Mouse (Mus musculus) kidney, embryonic 14.5 days (tissue): ENCODE measurements around the gene Gm11563. TPM values are rescaled to one million over a fixed set of nuclear protein-coding genes. Genes with fewer than 3 reads are reported as not detected.
"Not testable (repeated sequence)": the region's sequence is repeated elsewhere in the genome, so short reads cannot be mapped to it uniquely, and the experiment has no call there.

Source experiments
- ATAC-seq: fragments of 200-750 bp; cut with Nextera tagmentation; 2 replicates; pipeline ENCODE4 v1.8.0; 2017; ENCODE audit warnings: moderate number of reproducible peaks, mild to moderate bottlenecking, moderate TSS enrichment, moderate library complexity; ENCODE audit not compliant: low FRiP score, low TSS enrichment
- H3K27ac ChIP-seq: fragments of 300-500 bp; sonication (generic); 2 replicates; pipeline ENCODE4 v1.5.1; 2014; ENCODE audit warnings: low read depth, mild to moderate bottlenecking, low read length, moderate library complexity, mixed read lengths
- H3K27me3 ChIP-seq: fragments of 300-500 bp; sonication (generic); 2 replicates; pipeline ENCODE4 v1.6.1; 2014; ENCODE audit warnings: mild to moderate bottlenecking, low read length; ENCODE audit not compliant: control insufficient read depth, insufficient read depth
- H3K36me3 ChIP-seq: fragments of 300-500 bp; sonication (generic); 2 replicates; pipeline ENCODE4 v1.6.1; 2014; ENCODE audit warnings: low read length, mixed read lengths; ENCODE audit not compliant: control insufficient read depth, insufficient read depth
- H3K4me1 ChIP-seq: fragments of 300-500 bp; sonication (generic); 2 replicates; pipeline ENCODE4 v1.6.1; 2014; ENCODE audit warnings: low read length, mixed read lengths; ENCODE audit not compliant: control insufficient read depth, insufficient read depth
- H3K4me2 ChIP-seq: fragments of 300-500 bp; sonication (generic); replicated peaks from 2 replicates; pipeline ENCODE4 v1.6.1; 2014; ENCODE audit warnings: low read depth, mild to moderate bottlenecking, low read length
- H3K4me3 ChIP-seq: fragments of 300-500 bp; sonication (generic); 2 replicates; pipeline ENCODE4 v1.5.1; 2014; ENCODE audit warnings: mild to moderate bottlenecking, low read length
- H3K9ac ChIP-seq: fragments of 300-500 bp; sonication (generic); 2 replicates; pipeline ENCODE4 v1.6.1; 2014; ENCODE audit warnings: low read depth, mild to moderate bottlenecking, low read length, moderate library complexity
- H3K9me3 ChIP-seq: fragments of 300-500 bp; sonication (generic); 2 replicates; pipeline ENCODE4 v1.6.1; 2016; ENCODE audit warnings: low read length; ENCODE audit not compliant: control insufficient read depth
- WGBS: fragments of 180-500 bp; shearing (Covaris S2); extraction: QIAGEN DNeasy Blood & Tissue Kit; methylation state at CpG from one replicate; pipeline ENCODE4 v1.1.7; 2014; 5-methylcytosine and 5-hydroxymethylcytosine counted together
- polyA plus RNA-seq: library from polyadenylated mRNA; unstranded; fragments of >200 nt; fragmentation: Nextera tagmentation; extraction: Ambion mirVana; gene quantifications from 2 replicates; pipeline ENCODE4 v1.2.1, GENCODE M21; 2014

The Gm11563 gene
- polyA plus RNA-seq, 1 experiment from 2014 or later, result not detected

- Histone ChIP-seq H3K4me1 (no peaks in the 10 kb centered on the region), H3K36me3 (no peaks in the 10 kb centered on the region), H3K27me3 (no peaks in the 10 kb centered on the region), H3K4me2 (no peak overlapping the region), H3K9ac (no peak overlapping the region), H3K9me3 (no peaks in the 10 kb centered on the region), H3K4me3 (no peak overlapping the region), H3K27ac (no peak overlapping the region)
- no peak for ATAC-seq
- WGBS, result 83% methylated on average over 15 of the region's 15 CpGs
Observed at GRCm38 (mm10) chr11:99646444-99646843, 12.3 kb downstream of the Gm11563 start.

DNA sequence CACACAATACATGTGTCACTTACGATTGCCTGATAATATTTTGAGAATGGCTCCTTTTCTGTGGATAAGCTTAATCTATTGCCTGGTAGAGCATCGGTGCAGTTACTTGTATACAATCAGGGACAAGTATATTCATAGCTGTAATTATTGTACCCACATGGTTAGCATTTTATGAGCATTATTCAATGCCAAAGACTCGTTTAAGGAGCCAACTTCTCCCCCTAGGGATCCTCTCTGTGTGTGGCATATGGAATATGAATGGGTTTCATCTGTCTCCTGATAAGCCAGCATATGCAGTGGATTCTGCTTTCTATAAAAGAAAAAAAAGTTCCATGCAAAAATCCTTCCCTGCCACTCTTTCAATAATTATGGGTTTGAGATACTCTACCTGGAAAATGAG is 14.4 kb downstream of the Gm11563 start:
- no peak overlapping the region for H3K27ac ChIP-seq
- H3K4me1 ChIP-seq, result no peaks in the 10 kb centered on the region
- H3K4me3 ChIP-seq, result no peak overlapping the region
- H3K27me3 ChIP-seq, result no peaks in the 10 kb centered on the region
- H3K4me2 ChIP-seq, result no peak overlapping the region
- ATAC-seq, result no peak
- H3K9me3 ChIP-seq, result no peaks in the 10 kb centered on the region
- 81% methylated on average over 3 of the region's 3 CpGs for WGBS
- no peak overlapping the region for H3K9ac ChIP-seq
- no peaks in the 10 kb centered on the region for H3K36me3 ChIP-seq

DNA sequence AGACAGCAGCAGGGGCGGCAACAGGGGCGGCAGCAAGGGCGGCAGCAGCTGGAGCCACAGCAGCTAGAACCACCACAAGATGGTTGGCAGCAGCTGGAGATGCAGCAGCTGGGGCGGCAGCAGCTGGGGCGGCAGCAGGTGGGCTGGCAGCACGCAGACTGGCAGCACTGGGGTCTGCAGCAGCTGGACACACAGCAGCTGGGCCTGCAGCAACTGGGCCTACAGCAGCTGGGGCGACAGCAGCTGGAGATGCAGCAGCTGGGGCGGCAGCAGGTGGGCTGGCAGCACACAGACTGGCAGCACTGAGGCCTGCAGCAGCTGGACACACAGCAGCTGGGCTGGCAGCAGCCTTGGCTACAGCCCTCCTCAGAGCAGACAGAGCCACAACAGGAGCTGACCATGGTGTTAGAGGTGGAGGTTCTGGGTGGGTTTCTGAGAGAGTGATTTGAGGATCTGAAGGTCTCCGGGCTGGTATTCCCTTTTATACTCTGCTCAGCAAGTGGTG is 15.1 kb downstream of the Gm11563 start, which contains the start of gene Krtap4-7:
Krtap4-7 (minus strand) TSS at position 455 of the 505 bp plus-strand sequence.
- not testable (repeated sequence) for H3K9ac ChIP-seq, H3K4me3 ChIP-seq, H3K27ac ChIP-seq, ATAC-seq, H3K4me2 ChIP-seq, H3K4me1 ChIP-seq, H3K36me3 ChIP-seq, H3K9me3 ChIP-seq, H3K27me3 ChIP-seq
- WGBS, result 84% methylated on average over 9 of the region's 9 CpGs

GRCm38 (mm10) chr11:99640926-99641325 is 17.8 kb downstream of the Gm11563 start:
- Histone ChIP-seq H3K36me3 (no peaks in the 10 kb centered on the region), H3K9me3 (no peaks in the 10 kb centered on the region), H3K4me3 (no peak overlapping the region), H3K4me2 (no peak overlapping the region), H3K9ac (no peak overlapping the region), H3K27me3 (no peaks in the 10 kb centered on the region), H3K27ac (no peak overlapping the region), H3K4me1 (no peaks in the 10 kb centered on the region)
- 45% methylated on average over 1 of the region's 1 CpGs for WGBS
- no peak for ATAC-seq

DNA sequence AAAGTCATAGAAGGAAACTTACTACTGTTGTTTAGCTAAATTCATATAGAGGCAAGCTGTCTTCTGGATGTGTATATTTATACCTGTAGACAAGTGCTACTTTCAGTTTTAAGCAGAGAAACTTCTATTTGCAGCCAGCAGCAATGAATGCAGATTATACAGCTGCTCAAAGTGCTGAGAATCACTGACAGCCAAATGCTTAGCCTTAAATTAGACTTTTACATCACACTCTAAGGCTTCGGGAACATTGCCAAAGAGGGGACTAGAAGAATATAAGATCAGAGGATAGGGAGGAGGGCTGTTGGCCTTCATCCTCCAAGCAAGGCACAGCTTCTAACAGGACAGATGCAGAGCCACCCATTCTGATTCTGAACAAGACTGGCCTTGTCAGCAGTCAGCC is 21.7 kb downstream of the Gm11563 start:
- WGBS, result 78% methylated on average over 1 of the region's 1 CpGs
- Histone ChIP-seq H3K4me3 (no peak overlapping the region), H3K27me3 (no peaks in the 10 kb centered on the region), H3K36me3 (no peaks in the 10 kb centered on the region), H3K4me1 (no peaks in the 10 kb centered on the region), H3K4me2 (no peak overlapping the region), H3K27ac (no peak overlapping the region), H3K9ac (no peak overlapping the region), H3K9me3 (no peaks in the 10 kb centered on the region)
- no peak for ATAC-seq

DNA sequence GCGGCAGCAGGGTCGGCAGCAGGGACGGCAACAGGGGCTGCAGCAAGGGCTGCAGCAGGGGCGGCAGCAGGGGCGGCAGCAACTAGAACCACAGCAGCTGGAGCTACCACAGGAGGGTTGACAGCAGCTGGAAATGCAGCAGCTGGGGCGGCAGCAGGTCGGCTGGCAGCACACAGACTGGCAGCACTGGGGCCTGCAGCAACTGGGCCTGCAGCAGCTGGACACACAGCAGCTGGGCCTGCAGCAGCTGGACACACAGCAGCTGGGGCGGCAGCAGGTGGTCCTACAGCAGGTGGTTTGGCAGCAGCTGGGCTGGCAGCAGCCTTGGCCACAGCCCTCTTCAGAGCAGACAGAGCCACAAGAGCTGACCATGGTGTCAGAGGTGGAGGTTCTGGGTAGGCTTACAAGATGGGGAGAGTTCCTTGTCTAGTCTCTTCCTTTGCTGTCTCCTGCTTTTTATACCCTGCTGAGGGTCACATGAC is 24.1 kb downstream of the Gm11563 start, which contains the start of gene Krtap4-2:
Krtap4-2 (minus strand) TSS at position 432 of the 482 bp plus-strand sequence.
- no peak within 1 kb of the TSS for H3K9ac ChIP-seq
- H3K9me3 ChIP-seq, result no peaks in the 10 kb centered on the region
- H3K27me3 ChIP-seq, result no peaks in the 10 kb centered on the region
- H3K36me3 ChIP-seq, result no peaks in the 10 kb centered on the region
- H3K27ac ChIP-seq, result no peak within 1 kb of the TSS
- ATAC-seq, result no peak
- no peaks in the 10 kb centered on the region for H3K4me1 ChIP-seq
- 25% methylated on average over 8 of the region's 8 CpGs for WGBS
- H3K4me3 ChIP-seq, result no peak within 1 kb of the TSS
- H3K4me2 ChIP-seq, result no peak within 1 kb of the TSS

DNA sequence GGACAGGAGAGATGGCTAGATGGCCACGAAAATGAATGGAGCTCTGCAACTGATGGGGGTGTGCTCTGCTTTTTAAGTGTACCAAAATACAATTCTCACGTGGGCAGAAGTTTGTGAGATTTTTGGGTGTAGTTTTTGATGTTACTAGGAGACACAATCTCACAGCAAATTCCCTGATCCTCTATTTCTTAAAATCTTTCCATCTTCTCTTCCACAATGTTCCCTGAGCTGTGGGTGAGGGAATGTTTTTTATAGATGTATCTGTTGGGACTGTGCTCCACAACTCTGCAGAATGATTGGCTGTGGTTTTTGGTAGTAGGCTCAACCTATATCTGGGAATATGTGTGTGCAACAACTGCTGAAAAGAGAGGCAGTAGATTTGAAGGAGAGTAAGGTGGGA is 25.5 kb downstream of the Gm11563 start:
- Histone ChIP-seq H3K27ac (no peak overlapping the region), H3K9me3 (no peaks in the 10 kb centered on the region), H3K9ac (no peak overlapping the region), H3K4me2 (no peak overlapping the region), H3K4me1 (no peaks in the 10 kb centered on the region), H3K27me3 (no peaks in the 10 kb centered on the region), H3K4me3 (no peak overlapping the region), H3K36me3 (no peaks in the 10 kb centered on the region)
- no peak for ATAC-seq
- 61% methylated on average over 2 of the region's 2 CpGs for WGBS

DNA sequence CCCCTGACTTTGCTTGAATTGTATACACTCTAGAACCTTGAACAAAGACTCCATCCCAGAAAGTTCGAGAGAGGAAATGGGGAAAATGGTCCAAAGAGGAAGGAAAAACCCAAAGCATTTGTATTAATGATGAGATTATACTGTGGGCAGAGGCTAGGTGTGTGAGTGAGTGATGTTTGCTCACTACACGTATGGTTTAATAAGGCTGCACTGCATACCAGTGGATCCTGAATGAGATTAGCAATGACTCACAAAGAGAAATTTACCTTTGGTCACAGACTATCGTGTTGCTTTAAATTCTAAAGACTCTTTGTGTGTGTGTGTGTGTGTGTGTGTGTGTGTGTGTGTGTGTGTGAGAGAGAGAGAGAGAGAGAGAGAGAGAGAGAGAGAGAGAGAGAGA is 27.9 kb downstream of the Gm11563 start:
- ATAC-seq, result no peak
- Histone ChIP-seq H3K4me3 (no peak overlapping the region), H3K36me3 (no peaks in the 10 kb centered on the region), H3K9me3 (no peaks in the 10 kb centered on the region), H3K4me2 (no peak overlapping the region), H3K4me1 (no peaks in the 10 kb centered on the region), H3K9ac (no peak overlapping the region), H3K27ac (no peak overlapping the region), H3K27me3 (no peaks in the 10 kb centered on the region)
- 71% methylated on average over 3 of the region's 3 CpGs for WGBS

DNA sequence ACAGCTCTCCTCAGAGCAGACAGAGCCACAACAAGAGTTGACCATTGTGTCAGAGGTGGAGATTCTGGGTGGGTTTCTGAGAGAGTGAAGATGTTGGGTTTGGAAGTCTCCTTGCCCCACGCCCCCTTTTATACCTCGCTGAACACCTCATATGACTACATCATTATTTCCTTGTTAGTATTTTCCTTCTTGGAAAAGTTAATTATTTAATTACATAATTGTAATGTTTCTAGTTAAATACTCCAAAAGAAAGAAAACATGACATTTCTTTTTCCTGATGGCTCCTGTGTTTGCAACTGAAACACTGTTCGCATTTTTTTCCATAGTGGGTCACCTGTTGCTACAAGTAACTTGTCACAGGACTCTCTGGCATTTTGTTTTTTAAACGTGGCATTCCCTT is 30.6 kb downstream of the Gm11563 start, which contains the start of gene Krtap4-1:
Krtap4-1 (minus strand) TSS at position 101 of the 400 bp plus-strand sequence.
- 87% methylated on average over 4 of the region's 4 CpGs for WGBS
- no peaks in the 10 kb centered on the region for H3K36me3 ChIP-seq
- no peak within 1 kb of the TSS for H3K9ac ChIP-seq
- no peak within 1 kb of the TSS for H3K4me2 ChIP-seq
- no peaks in the 10 kb centered on the region for H3K9me3 ChIP-seq
- no peak within 1 kb of the TSS for H3K4me3 ChIP-seq
- no peak within 1 kb of the TSS for H3K27ac ChIP-seq
- no peaks in the 10 kb centered on the region for H3K4me1 ChIP-seq
- ATAC-seq, result no peak
- H3K27me3 ChIP-seq, result no peaks in the 10 kb centered on the region
